In the genomic region with DNA sequence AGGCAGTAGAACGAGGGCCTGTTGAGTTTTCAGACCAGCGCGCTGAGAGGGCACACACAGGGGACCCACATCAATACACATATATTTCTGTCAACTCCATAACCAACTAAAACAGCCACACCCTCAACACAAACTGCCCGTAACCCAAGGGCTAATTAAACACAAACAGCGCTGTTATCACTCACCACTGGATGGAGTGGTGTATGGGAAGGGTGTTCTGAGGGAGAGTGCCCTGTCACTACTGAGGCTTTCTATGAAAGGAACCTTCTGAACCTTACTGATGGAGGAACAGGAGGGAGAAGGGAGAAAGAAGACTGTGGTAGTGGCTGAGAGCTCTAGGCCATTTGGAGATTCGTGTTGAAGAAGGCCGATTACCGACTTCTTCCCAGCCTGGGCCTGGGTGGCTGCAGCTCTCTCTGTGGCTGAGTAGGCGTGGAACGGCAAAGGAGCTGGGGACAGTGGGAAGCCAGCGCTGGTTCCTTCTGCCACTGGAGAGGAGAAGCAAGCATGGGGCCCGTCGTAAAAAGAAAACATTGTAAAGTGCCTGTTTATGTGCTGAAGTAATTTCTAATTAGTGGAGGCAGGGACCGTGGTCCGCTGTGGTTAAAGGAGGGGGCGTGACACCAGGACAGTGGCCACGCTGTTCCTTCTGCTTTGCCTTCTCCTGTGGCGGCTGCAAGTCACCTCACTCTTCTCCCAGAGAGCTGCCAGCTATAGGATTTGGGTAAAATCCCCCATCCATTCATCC, we compare ENCODE assay signal across 10 mouse cellular contexts.
DNase-seq lines count a peak whose midpoint lies in the region; ATAC-seq and TF ChIP-seq lines count a peak whose summit lies in the region.
"Had no signal": no experiment of that assay in that cellular context is flagged by ENCODE, and none has a peak within 500 bp of the region (broad histone marks: within the 10 kb centered on the region; RNA-seq: fewer than 3 reads in every experiment).

No protein-coding gene starts in this region.

- peak overlapping the region; percentile 60 for H3K4me2 ChIP-seq in heart, embryonic 11.5 days
- no peak overlapping the region for H3K4me2 ChIP-seq in stomach, embryonic 14.5 days (replicated peaks; ENCODE audit: low read depth, low read length)
- H3K4me2 ChIP-seq in stomach, postnatal 0 days (replicated peaks; ENCODE audit: low read depth): no peak overlapping the region
- H3K4me2 ChIP-seq in limb, embryonic 14.5 days (replicated peaks; ENCODE audit: low read depth, low read length, severe bottlenecking): peak overlapping the region; percentile 25
- H3K4me2 ChIP-seq: liver, embryonic 13.5 days had no signal

- peak overlapping the region; percentile 24; the same call in 1 of the 2 replicates for H3K27ac ChIP-seq in heart, embryonic 11.5 days (ENCODE audit: low read depth, low read length)
- no peak overlapping the region for H3K27ac ChIP-seq in stomach, embryonic 14.5 days (ENCODE audit: low read length)
- H3K27ac ChIP-seq in stomach, postnatal 0 days (replicated peaks): no peak overlapping the region
- H3K27ac ChIP-seq in limb, embryonic 14.5 days (replicated peaks; ENCODE audit: low read depth, low read length): no peak overlapping the region
- H3K27ac ChIP-seq: liver, embryonic 13.5 days had no signal

- no peak overlapping the region for H3K9ac ChIP-seq in heart, embryonic 11.5 days (ENCODE audit: low read depth, low read length)
- H3K9ac ChIP-seq in stomach, embryonic 14.5 days (replicated peaks; ENCODE audit: low read depth, low read length): no peak overlapping the region
- no peak overlapping the region for H3K9ac ChIP-seq in stomach, postnatal 0 days (ENCODE audit: low read length)
- H3K9ac ChIP-seq in limb, embryonic 14.5 days (ENCODE audit: low read depth, low read length, severe bottlenecking): peak overlapping the region; percentile 18
- H3K9ac ChIP-seq: liver, embryonic 13.5 days had no signal

- TF ChIP-seq EP300 in stomach, postnatal 0 days (optimal IDR thresholded peaks at IDR 0.05): no peak

- H3K9me3 ChIP-seq in heart, embryonic 11.5 days (replicated peaks; ENCODE audit: control insufficient read depth, low read length): no peaks in the 10 kb centered on the region
- H3K9me3 ChIP-seq in stomach, embryonic 14.5 days (ENCODE audit: control insufficient read depth, low read depth, low read length): no peaks in the 10 kb centered on the region
- no peaks in the 10 kb centered on the region for H3K9me3 ChIP-seq in stomach, postnatal 0 days (ENCODE audit: control insufficient read depth, low read length)
- H3K9me3 ChIP-seq in limb, embryonic 14.5 days (ENCODE audit: control insufficient read depth, low read length): no peaks in the 10 kb centered on the region
- H3K9me3 ChIP-seq: liver, embryonic 13.5 days had no signal

- no peaks in the 10 kb centered on the region for H3K36me3 ChIP-seq in heart, embryonic 11.5 days (ENCODE audit: control insufficient read depth, insufficient read depth, low read length)
- no peaks in the 10 kb centered on the region for H3K36me3 ChIP-seq in stomach, embryonic 14.5 days (ENCODE audit: control insufficient read depth, insufficient read depth, low read length)
- no peaks in the 10 kb centered on the region for H3K36me3 ChIP-seq in stomach, postnatal 0 days (ENCODE audit: control insufficient read depth, insufficient read depth, low read length)
- H3K36me3 ChIP-seq in limb, embryonic 14.5 days (ENCODE audit: control insufficient read depth, insufficient read depth, low read length): no peaks in the 10 kb centered on the region
- H3K36me3 ChIP-seq: liver, embryonic 13.5 days had no signal

- 18% methylated on average over 18 of the region's 18 CpGs for WGBS in heart, embryonic 11.5 days (ENCODE audit: insufficient replicate concordance)
- 32% methylated on average over 18 of the region's 18 CpGs for WGBS in stomach, embryonic 14.5 days
- 39% methylated on average over 18 of the region's 18 CpGs for WGBS in stomach, postnatal 0 days
- WGBS in limb, embryonic 14.5 days: 22% methylated on average over 18 of the region's 18 CpGs

- intact Hi-C loops in left cerebral cortex, postnatal 4 days (cut with DNase I): no loop called here

- no peak for TF ChIP-seq POLR2A in limb, embryonic 14.5 days (IDR thresholded peaks at IDR 0.05; ENCODE audit: borderline replicate concordance, extremely low read depth, insufficient read depth, insufficient read length)

- H3K27me3 ChIP-seq in heart, embryonic 11.5 days (ENCODE audit: control insufficient read depth, insufficient read depth, low read length): no peaks in the 10 kb centered on the region
- H3K27me3 ChIP-seq in stomach, embryonic 14.5 days (ENCODE audit: control insufficient read depth, insufficient read depth, low read length): no peaks in the 10 kb centered on the region
- no peaks in the 10 kb centered on the region for H3K27me3 ChIP-seq in stomach, postnatal 0 days (ENCODE audit: control insufficient read depth, insufficient read depth, low read length)
- peaks cover 4% of the 10 kb centered on the region; the same call in 1 of the 2 replicates for H3K27me3 ChIP-seq in limb, embryonic 14.5 days (ENCODE audit: control insufficient read depth, insufficient read depth, low read length)
- H3K27me3 ChIP-seq: liver, embryonic 13.5 days had no signal

- H3K4me3 ChIP-seq in heart, embryonic 11.5 days (ENCODE audit: low read depth, low read length): peak overlapping the region; percentile 23
- no peak overlapping the region for H3K4me3 ChIP-seq in stomach, embryonic 14.5 days (ENCODE audit: low read depth, low read length)
- no peak overlapping the region for H3K4me3 ChIP-seq in stomach, postnatal 0 days (ENCODE audit: low read depth, low read length)
- peak overlapping the region; percentile 3; the same call in 1 of the 2 replicates for H3K4me3 ChIP-seq in limb, embryonic 14.5 days (replicated peaks; ENCODE audit: low read length)
- H3K4me3 ChIP-seq: liver, embryonic 13.5 days had no signal

- ATAC-seq in heart, embryonic 11.5 days (replicated peaks; ENCODE audit: insufficient number of reproducible peaks, low FRiP score, low TSS enrichment): no peak; the same call in 1 of the 2 replicates
- peak; percentile 19; the same call in 1 of the 2 replicates for ATAC-seq in stomach, embryonic 14.5 days (ENCODE audit: insufficient number of reproducible peaks, insufficient read depth, low FRiP score, low read depth)
- ATAC-seq in stomach, postnatal 0 days (ENCODE audit: low FRiP score, low TSS enrichment): no peak; the same call in 1 of the 2 replicates
- ATAC-seq in limb, embryonic 14.5 days (ENCODE audit: low FRiP score, low read depth): no peak

- no peak for DNase-seq in heart, adult 8-10 months (ENCODE audit: low spot score)
- no peak for DNase-seq in stomach, postnatal 0 days (ENCODE audit: low spot score)
- DNase-seq in limb, embryonic 14.5 days (ENCODE audit: low spot score): no peak
- DNase-seq in left cerebral cortex, postnatal 4 days: no peak
- DNase-seq in cerebellum, postnatal 4 days (ENCODE audit: low spot score in 2 of 2): no peak
- no peak for DNase-seq in spleen, adult 18-20 months
- DNase-seq: liver, embryonic 13.5 days; thymus, postnatal 36 days had no signal

- peaks cover 23% of the 10 kb centered on the region for H3K4me1 ChIP-seq in heart, embryonic 11.5 days (ENCODE audit: control insufficient read depth, insufficient read depth, low read length)
- H3K4me1 ChIP-seq in stomach, embryonic 14.5 days (ENCODE audit: control insufficient read depth, insufficient read depth, low read length): peaks cover 16% of the 10 kb centered on the region
- H3K4me1 ChIP-seq in stomach, postnatal 0 days (replicated peaks; ENCODE audit: control insufficient read depth, insufficient read depth): no peaks in the 10 kb centered on the region
- peaks cover 9% of the 10 kb centered on the region; the same call in 1 of the 2 replicates for H3K4me1 ChIP-seq in limb, embryonic 14.5 days (ENCODE audit: control insufficient read depth, insufficient read depth, low read length)
- H3K4me1 ChIP-seq: liver, embryonic 13.5 days had no signal

- TF ChIP-seq CTCF in stomach, postnatal 0 days (IDR thresholded peaks at IDR 0.05; ENCODE audit: low read depth): no peak

Comparison
In these comparisons a context has a peak if more than half of its experiments do, and no peak if none do; other contexts are left out.
1. H3K4me2 ChIP-seq: peak in heart, embryonic 11.5 days (single experiment) and limb, embryonic 14.5 days (single experiment); none in stomach, embryonic 14.5 days (single experiment) and stomach, postnatal 0 days (single experiment).
2. H3K4me3 ChIP-seq: peak in heart, embryonic 11.5 days (single experiment) and limb, embryonic 14.5 days (single experiment); none in stomach, embryonic 14.5 days (single experiment) and stomach, postnatal 0 days (single experiment).